Mouse (Mus musculus) cerebellum, adult (tissue): Measurements from ENCODE around the gene Yif1a.
"Not testable (repeated sequence)": the region's sequence is repeated elsewhere in the genome, so short reads cannot be mapped to it uniquely, and the experiment has no call there.

Source experiments
- ATAC-seq: cut with Nextera tagmentation; 2 replicates; pipeline ENCODE4 v1.9.2; 2017; ENCODE audit warnings: mild to moderate bottlenecking, moderate library complexity, mixed read lengths; ENCODE audit not compliant: insufficient number of reproducible peaks, low FRiP score, low TSS enrichment

Yif1a gene

GRCm38 (mm10) chr19:5083961-5084833, 4.1 kb upstream of the Yif1a start:
- no peak for ATAC-seq

DNA sequence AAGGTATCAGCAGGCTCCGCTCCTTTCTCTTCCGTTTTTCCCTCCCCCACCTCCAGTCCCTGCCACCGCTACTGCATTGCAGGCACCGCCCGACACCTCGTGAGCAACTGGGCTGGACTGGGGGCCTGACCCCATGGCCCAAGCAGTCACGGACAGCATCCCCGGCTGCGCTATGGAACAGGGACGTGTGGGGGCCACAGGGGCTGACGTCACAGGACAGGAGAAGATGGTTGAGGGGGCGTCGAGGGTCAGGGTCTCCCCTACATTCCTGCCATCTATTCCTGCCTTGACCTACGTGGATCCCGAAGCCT, 3.5 kb upstream of the Yif1a start:
- ATAC-seq = no peak

- ATAC-seq = peak; percentile 11; the same call in 1 of the 2 replicates
These were observed 3.0 kb upstream of the Yif1a start, which contains the start of gene Tmem151a for GRCm38 (mm10) chr19:5085145-5085863. Gene Tmem151a, minus strand, starts transcription at chr19:5085531.

DNA sequence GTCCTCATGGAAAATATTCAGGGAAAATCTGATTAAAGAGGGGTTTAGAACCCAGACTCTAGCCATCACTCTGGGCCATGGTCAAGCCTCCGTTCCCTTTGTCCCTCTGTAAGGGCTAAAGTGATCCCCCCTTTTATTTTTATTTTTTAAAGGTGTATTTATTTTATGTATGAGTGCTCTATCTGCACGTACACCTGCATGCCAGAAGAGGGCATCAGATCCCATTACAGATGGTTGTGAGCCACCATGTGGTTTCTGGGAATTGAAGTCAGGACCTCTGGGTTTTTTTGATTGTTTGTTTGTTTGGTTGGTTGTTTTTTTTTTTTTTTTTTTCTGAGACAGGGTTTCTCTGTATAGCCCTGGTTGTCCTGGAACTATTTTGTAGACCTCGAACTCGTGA, 1.8 kb upstream of the Yif1a start:
- ATAC-seq = not testable (repeated sequence)

GRCm38 (mm10) chr19:5089324-5089723, 986 bp downstream of the Yif1a start:
- ATAC-seq = no peak

DNA sequence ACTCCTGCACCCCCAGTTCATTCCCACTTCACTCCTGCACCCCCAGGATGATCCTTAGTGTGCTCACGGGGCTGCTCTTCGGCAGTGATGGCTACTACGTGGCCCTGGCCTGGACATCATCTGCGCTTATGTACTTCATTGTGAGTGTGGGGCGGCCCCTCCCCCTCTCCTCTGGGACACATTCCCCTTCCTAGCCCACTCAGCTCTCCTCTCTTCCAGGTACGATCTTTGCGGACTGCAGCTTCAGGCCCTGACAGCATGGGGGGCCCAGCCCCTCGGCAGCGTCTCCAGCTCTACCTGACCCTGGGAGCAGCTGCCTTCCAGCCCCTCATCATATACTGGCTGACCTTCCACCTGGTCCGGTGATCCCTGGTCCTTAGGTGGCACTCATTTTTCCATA, 3.7 kb downstream of the Yif1a start:
- ATAC-seq = no peak

DNA sequence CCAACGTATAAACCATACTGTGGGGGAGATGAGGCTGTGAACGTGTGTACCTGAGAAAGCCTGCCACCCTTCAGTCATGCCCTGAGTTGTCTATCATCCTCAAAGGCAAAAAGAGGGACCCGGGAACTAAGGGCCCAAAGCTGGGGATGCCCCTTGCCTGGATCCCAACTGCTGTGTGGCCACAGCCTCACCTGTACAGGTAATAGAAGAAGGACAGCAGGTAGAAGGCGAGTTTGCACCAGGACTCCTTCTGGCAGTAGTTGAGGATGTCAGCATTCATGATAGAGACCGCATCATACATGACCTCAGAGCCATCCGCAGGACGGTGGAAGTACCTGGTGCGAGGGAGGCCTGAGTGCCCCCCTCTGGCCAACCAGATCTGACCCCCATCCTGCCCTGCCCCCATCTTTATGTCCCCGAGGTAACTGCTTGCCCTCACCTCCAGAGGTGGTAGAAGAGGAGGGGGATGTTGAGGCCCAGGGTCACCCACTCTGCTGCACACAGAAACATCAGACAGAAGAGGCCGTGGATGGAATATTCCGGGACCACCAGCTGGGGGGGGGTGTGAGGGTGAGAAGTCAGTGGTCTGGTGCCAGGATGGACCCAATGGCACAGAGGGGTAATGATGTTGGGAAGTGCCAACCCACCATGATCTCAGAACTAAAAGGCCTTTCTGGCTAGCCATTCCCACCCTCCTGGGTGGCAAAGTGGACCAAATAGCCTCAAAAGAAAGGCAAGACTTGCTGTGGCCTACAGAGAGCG, 5.3 kb downstream of the Yif1a start:
- ATAC-seq = no peak

DNA sequence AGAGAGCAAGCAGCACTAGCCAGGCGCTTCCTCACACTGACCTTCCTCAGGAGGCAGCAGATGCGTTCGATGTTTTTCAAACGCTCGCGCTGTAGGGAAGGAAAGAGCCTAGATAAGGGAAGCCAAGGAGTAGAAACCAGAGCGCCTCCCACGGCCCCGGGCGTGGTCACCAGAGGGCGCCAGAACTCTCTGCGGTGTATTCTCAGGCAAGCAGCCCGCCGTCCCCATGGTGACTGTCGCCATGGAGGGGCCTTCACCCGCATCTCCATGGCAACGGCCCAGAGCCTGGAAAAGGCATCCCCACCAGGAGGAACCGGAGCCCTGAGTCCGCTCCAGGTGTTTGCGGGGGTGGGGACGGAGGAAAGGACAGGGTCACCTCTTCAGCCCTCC, 5.9 kb downstream of the Yif1a start:
- peak; percentile 54; the same call in 1 of the 2 replicates for ATAC-seq

GRCm38 (mm10) chr19:5094746-5095417, 6.5 kb downstream of the Yif1a start:
- no peak for ATAC-seq

DNA sequence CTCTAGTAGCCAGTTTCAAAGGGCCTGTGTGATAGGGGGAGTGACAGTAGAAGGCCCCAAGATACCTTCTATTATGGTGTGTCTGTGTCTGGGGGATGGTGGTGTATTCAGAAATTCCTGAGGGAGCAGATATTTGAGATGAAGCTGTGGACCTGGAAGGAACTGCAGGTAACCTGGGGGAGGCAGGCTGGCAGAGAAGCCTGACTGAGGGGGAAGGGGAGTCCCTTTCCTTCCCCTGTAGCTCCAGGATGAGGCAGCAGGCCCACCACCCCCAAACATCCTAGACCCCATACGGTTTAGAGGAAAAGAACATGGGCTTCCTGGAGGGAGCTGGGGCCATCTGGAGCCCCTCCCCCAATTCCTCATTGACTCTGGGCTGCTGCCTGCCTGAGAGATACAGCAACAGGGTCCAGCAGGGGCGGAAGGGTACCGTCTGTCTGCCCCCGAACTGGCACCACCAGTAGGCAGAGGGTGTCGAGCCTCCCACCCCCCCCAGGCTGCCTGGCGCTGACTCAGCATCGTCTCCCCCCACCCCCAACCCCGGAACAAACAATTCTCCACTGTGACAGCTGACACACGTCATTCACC, 7.6 kb downstream of the Yif1a start:
- no peak for ATAC-seq

GRCm38 (mm10) chr19:5097521-5098362, 9.4 kb downstream of the Yif1a start:
- ATAC-seq = no peak

DNA sequence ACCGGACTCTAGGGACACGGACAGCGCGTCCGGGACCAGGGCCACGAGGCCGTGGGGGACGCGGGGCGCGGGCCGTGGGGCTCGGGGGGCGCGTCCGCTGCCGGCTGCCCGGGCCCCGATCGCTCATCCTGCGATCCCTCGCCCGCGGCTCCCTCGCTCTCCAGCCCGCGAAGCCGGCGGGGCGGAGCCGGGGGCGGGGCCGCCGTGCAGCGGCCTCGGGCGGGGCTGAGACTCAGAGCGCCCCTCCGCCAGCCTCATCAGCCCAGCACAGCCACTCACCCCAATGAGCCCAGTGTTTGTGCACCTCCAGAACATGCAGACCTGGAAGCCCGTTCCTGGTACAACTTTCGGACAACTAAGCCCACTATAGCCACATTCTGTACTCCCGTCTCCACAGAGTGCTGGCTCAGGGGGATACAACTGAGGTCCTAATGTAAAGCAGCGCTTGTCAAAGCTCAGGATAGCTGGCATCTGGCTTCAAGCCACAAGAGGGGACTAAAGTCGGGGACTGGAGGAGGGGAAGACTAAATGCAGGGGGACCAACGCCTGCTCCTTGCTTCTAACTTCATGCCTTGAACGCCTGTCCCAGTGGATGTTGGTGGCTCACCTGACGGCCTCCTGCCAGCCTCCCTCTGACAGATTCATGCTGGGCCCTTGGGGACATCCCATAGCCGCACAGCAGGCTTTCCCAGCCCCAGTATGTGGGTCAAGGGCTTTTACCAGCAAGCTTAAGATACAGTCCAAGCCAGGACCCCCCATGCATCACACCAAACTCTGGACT, 10.2 kb downstream of the Yif1a start, which contains the start of gene Cnih2:
Gene Cnih2 (minus strand): TSS at position 159 of the 781 bp plus-strand sequence.
- ATAC-seq = no peak

GRCm38 (mm10) chr19:5106074-5106473, 17.7 kb downstream of the Yif1a start:
- ATAC-seq = no peak

GRCm38 (mm10) chr19:5106731-5107191, 18.4 kb downstream of the Yif1a start, which contains the start of gene Rab1b:
Gene Rab1b, minus strand, starts transcription at chr19:5107072.
- peak; percentile 85 for ATAC-seq

DNA sequence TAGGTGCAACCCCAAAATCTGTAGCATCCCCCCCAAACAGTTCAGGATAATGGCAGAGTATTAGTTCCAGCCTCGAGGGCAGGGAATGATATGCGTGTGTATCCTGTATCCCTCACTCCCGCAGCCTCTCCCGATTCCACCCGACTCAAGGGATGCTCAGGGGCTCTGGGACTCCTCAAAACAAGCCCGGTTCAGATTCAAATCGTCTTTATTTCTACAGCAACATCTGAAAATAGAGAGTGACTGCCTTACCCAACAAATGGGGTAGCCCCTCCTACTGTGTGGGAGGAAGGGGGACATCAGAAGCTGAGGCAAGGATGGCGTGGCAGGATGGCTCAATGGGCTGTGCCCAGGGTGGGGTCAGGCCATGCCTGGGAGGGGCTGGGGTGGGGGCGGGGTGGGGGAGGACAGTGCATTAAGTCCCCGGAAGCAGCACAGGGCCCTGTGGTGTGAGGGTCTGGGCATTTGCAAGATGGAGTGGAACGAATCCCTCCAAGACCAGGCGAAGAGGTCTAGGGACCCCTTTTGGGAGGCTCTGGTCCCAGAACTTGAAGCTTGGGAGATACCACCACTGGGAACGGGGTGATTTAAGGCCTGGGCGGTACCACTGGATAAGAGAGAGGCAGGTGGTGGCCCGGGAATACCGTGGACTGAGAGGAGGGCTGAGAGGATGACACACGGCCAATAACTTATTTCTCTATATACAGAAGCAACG, 19.4 kb downstream of the Yif1a start:
- ATAC-seq = no peak

GRCm38 (mm10) chr19:5108271-5108575, 19.9 kb downstream of the Yif1a start:
- ATAC-seq = no peak

- no peak for ATAC-seq
These were observed 20.4 kb downstream of the Yif1a start for GRCm38 (mm10) chr19:5108702-5109101.
